Mouse (Mus musculus) lung, embryonic 16.5 days (tissue): ENCODE data around the gene Ccdc85c. TPM values are rescaled to one million over a fixed set of nuclear protein-coding genes. Genes with fewer than 3 reads are reported as not detected.

ENCODE experiments used
- ATAC-seq: fragments of 200-750 bp; cut with Nextera tagmentation; 2 replicates; pipeline ENCODE4 v1.8.0; 2017; ENCODE audit warnings: low read depth, mild to moderate bottlenecking, moderate library complexity
- H3K27ac ChIP-seq: fragments of 300-500 bp; sonication (generic); 2 replicates; pipeline ENCODE4 v1.5.1; 2014; ENCODE audit warnings: mild to moderate bottlenecking, control low read depth, low read length
- H3K27me3 ChIP-seq: fragments of 300-500 bp; sonication (generic); 2 replicates; pipeline ENCODE4 v1.6.1; 2014; ENCODE audit warnings: low read depth, low read length, mixed read lengths; ENCODE audit not compliant: control insufficient read depth, insufficient read depth
- H3K36me3 ChIP-seq: fragments of 300-500 bp; sonication (generic); 2 replicates; pipeline ENCODE4 v1.6.1; 2014; ENCODE audit warnings: low read length; ENCODE audit not compliant: control insufficient read depth, insufficient read depth
- H3K4me1 ChIP-seq: fragments of 300-500 bp; sonication (generic); replicated peaks from 2 replicates; pipeline ENCODE4 v1.6.1; 2014; ENCODE audit warnings: low read length, mixed read lengths; ENCODE audit not compliant: control insufficient read depth, insufficient read depth
- H3K4me2 ChIP-seq: fragments of 300-500 bp; sonication (generic); 2 replicates; pipeline ENCODE4 v1.6.1; 2014; ENCODE audit warnings: low read depth, low read length, control low read depth
- H3K4me3 ChIP-seq: fragments of 300-500 bp; sonication (generic); 2 replicates; pipeline ENCODE4 v1.5.1; 2014; ENCODE audit warnings: mild to moderate bottlenecking, low read length, control low read depth
- H3K9ac ChIP-seq: fragments of 300-500 bp; sonication (generic); 2 replicates; pipeline ENCODE4 v1.6.1; 2014; ENCODE audit warnings: low read length, control low read depth
- H3K9me3 ChIP-seq: fragments of 300-500 bp; sonication (generic); 2 replicates; pipeline ENCODE4 v1.6.1; 2016; ENCODE audit warnings: low read length; ENCODE audit not compliant: control insufficient read depth
- WGBS: fragments of 180-500 bp; shearing (Covaris S2); extraction: QIAGEN DNeasy Blood & Tissue Kit; methylation state at CpG from one replicate; pipeline ENCODE4 v1.1.7; 2014; 5-methylcytosine and 5-hydroxymethylcytosine counted together
- polyA plus RNA-seq: library from polyadenylated mRNA; unstranded; fragments of >200 nt; fragmentation: Nextera tagmentation; extraction: Ambion mirVana; gene quantifications from 2 replicates; pipeline ENCODE4 v1.2.1, GENCODE M21; 2015

Gene Ccdc85c
- polyA plus RNA-seq, 1 experiment from 2014 or later, result 5.5 TPM

DNA sequence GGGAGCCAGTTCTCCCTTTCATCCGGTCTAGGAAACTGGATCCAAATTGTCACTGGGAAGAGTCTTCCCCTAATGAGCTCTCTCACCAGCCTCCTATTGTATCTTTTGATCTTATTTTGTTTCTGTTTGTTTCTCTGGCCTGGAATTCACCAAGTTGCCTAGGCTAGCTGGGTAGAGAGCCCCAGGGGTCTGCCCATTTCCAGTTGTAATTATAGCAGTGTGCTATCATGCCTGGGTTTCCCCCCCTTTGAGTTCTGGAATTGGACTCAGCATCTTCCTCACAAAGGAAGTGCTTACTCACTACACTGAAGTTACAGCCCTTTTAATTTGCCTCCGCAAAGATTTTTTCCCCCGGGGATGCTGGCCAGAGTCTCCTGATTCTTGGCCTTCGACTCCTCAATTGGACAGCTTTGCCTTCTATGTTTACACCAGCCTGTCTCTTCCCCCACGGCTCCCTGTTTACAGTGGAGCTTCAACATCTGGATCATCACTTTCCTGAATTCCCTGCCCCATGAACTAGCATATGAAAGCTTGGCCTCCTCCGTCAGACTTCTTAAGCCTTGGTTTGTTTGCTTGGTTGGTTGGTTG lies 28.6 kb upstream of the Ccdc85c start:
- Histone ChIP-seq H3K9me3 (no peaks in the 10 kb centered on the region), H3K9ac (no peak overlapping the region), H3K4me1 (peaks cover 6% of the 10 kb centered on the region), H3K36me3 (no peaks in the 10 kb centered on the region), H3K27me3 (peaks cover 6% of the 10 kb centered on the region), H3K27ac (no peak overlapping the region), H3K4me3 (no peak overlapping the region), H3K4me2 (no peak overlapping the region)
- no peak for ATAC-seq
- 40% methylated on average over 6 of the region's 6 CpGs for WGBS

DNA sequence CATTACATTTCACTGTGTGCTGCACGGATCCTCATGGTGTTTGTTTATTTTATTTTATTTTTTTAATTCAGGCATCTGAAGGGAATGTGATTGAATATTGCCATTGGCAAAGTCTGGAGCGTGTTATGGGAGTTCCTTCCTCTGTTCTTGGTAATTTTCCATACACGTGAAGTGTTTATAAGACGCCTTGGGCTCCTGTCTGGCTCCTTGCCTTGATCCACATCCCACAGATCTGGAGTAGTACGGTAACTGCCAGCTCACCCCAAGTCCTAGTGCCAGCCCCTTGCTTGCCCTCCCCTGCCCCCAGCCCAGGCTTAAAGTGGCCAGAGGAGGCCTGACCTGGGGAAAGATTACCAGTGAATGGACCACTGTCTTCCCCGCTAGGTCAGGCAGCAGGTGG lies 25.8 kb upstream of the Ccdc85c start:
- Histone ChIP-seq H3K27me3 (peaks cover 6% of the 10 kb centered on the region), H3K9me3 (no peaks in the 10 kb centered on the region), H3K4me1 (peaks cover 4% of the 10 kb centered on the region), H3K4me3 (no peak overlapping the region), H3K27ac (no peak overlapping the region), H3K9ac (no peak overlapping the region), H3K36me3 (no peaks in the 10 kb centered on the region), H3K4me2 (no peak overlapping the region)
- 43% methylated on average over 6 of the region's 6 CpGs for WGBS
- ATAC-seq, result no peak

DNA sequence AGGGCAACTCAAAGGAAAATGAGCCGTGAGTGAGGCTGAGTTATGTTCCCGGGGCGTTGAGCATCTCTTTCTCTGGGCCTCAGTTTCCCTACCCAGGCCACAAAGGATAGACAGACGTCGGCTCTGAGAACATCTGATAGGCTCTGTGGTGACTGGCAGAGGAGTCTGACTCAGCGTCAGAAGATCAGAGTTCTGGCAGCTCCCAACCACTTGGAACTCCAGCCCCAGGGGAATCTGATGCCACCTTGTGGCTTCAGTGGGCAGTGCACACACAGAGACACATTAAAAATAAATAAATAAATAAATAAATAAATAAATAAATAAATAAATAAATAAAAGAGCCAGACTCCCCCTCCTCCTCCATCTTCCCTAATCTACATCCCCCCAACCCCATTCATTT lies 21.8 kb upstream of the Ccdc85c start:
- no peak overlapping the region for H3K4me3 ChIP-seq
- H3K9me3 ChIP-seq, result no peaks in the 10 kb centered on the region
- peaks cover 8% of the 10 kb centered on the region for H3K4me1 ChIP-seq
- ATAC-seq, result no peak
- H3K9ac ChIP-seq, result no peak overlapping the region
- H3K4me2 ChIP-seq, result no peak overlapping the region
- H3K36me3 ChIP-seq, result no peaks in the 10 kb centered on the region
- WGBS, result 76% methylated on average over 6 of the region's 6 CpGs
- H3K27me3 ChIP-seq, result no peaks in the 10 kb centered on the region
- H3K27ac ChIP-seq, result no peak overlapping the region

DNA sequence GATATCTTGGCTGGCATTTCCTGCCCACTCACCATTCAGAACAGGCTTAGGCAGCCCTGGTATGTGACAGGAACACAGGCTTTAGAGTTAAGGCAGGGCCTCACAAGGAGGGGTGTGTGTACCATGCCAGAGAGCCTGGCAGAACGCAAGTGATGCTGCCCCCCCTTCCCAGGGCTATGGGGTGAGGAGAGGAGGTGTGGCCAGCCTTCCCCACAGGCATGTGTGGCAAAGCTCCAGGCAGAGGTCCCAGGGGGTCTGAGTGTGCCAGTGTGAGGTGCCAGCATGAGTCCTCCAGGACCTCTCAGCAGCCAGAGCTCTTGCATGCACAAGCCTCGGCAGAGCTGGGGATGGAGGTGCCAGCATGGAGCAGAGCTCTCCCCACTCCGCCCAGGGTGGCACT lies 19.4 kb upstream of the Ccdc85c start:
- no peak overlapping the region for H3K4me2 ChIP-seq
- WGBS, result 57% methylated on average over 3 of the region's 3 CpGs
- peak; percentile 56 for ATAC-seq
- H3K4me1 ChIP-seq, result peaks cover 8% of the 10 kb centered on the region
- H3K36me3 ChIP-seq, result no peaks in the 10 kb centered on the region
- H3K27ac ChIP-seq, result no peak overlapping the region
- H3K9me3 ChIP-seq, result no peaks in the 10 kb centered on the region
- no peak overlapping the region for H3K9ac ChIP-seq
- H3K27me3 ChIP-seq, result no peaks in the 10 kb centered on the region
- H3K4me3 ChIP-seq, result no peak overlapping the region

DNA sequence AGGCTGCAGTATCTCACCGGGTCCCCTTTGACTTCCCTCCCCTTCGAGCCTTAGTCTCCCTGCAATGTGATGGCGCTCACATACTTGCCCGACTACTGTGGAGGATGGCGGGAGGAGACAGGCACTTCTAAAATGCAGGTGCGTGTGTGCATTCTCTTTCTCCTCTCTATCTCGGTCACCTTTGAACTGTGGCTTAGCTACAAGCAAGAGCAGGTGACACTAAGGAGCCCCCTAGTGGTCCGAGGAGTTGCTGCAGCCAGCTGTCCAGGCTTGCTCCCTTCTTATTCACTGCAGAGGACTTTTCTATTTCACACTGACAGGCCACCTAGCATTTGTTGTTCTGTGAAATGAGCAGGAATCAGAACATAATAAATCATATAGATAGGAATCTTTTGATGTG lies 17.7 kb upstream of the Ccdc85c start:
- Histone ChIP-seq H3K27ac (no peak overlapping the region), H3K36me3 (no peaks in the 10 kb centered on the region), H3K4me3 (no peak overlapping the region), H3K27me3 (no peaks in the 10 kb centered on the region), H3K9ac (no peak overlapping the region), H3K4me1 (peaks cover 8% of the 10 kb centered on the region), H3K9me3 (no peaks in the 10 kb centered on the region), H3K4me2 (peak overlapping the region; percentile 38; the same call in 1 of the 2 replicates)
- ATAC-seq, result peak; percentile 53; the same call in 1 of the 2 replicates
- WGBS, result 5% methylated on average over 8 of the region's 8 CpGs

DNA sequence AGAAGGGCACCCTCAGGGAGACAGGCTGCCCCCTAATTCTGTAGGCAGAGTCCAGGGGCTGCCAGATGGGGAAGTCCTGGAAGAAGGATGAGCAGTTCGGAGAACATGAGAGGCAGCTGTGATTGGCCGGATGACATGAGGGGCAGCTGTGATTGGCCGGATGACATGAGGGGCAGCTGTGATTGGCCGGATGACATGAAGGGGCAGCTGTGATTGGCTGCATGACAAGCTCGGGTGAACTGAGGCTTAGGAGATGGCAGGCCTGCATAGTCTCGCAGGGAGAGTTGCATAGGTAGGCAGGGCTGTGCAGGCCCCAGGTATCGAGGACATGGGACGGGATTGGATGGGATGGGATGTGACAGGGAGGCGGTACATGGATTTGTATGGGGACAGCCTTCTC lies 17.2 kb upstream of the Ccdc85c start:
- no peaks in the 10 kb centered on the region for H3K36me3 ChIP-seq
- peak; percentile 61 for ATAC-seq
- no peak overlapping the region for H3K9ac ChIP-seq
- no peaks in the 10 kb centered on the region for H3K27me3 ChIP-seq
- 14% methylated on average over 9 of the region's 9 CpGs for WGBS
- no peak overlapping the region for H3K4me3 ChIP-seq
- no peaks in the 10 kb centered on the region for H3K9me3 ChIP-seq
- no peak overlapping the region for H3K27ac ChIP-seq
- peaks cover 8% of the 10 kb centered on the region for H3K4me1 ChIP-seq
- 0 out of 2 replicates have a peak overlapping the region, but pooled peaks have one; percentile 38 for H3K4me2 ChIP-seq

DNA sequence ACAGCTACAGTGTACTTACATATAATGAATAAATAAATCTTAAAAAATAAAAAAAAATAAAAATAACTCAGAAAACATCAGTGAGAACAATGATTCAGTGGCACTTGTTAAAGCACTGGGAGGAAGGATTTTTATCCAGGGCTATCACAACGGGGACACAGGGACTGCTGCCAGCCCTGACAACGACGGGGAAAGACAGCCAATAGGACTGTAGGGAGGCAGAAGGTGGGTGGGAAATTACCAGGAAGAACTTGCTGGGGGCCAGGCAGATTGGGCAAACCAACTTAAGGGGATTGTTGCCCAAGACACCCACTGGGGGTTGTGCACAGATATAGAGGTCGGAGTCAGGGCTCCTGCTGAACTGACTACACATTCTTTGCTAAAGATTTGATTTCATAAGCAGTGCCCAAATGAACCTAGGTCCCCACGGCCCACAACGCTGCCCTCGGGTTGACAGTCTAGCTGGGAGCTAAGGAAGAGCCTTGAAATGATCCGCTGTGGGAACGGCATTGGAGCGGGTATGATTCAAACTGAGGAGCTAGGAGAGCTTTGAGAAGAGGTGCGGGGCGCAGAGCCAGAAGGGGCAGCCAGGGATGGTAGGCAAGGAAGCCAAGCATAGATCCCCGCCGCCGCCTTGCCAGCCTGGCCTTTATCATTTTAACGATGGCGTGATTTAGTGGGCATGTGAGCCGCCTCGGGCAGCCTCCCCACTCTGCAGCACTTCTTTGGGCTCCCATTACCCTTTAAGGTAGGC lies 13.1 kb upstream of the Ccdc85c start:
- Histone ChIP-seq H3K27ac (no peak overlapping the region), H3K36me3 (no peaks in the 10 kb centered on the region), H3K9me3 (no peaks in the 10 kb centered on the region), H3K4me2 (no peak overlapping the region), H3K9ac (no peak overlapping the region), H3K27me3 (no peaks in the 10 kb centered on the region), H3K4me3 (no peak overlapping the region), H3K4me1 (peaks cover 21% of the 10 kb centered on the region)
- no peak for ATAC-seq
- WGBS, result 81% methylated on average over 19 of the region's 19 CpGs

DNA sequence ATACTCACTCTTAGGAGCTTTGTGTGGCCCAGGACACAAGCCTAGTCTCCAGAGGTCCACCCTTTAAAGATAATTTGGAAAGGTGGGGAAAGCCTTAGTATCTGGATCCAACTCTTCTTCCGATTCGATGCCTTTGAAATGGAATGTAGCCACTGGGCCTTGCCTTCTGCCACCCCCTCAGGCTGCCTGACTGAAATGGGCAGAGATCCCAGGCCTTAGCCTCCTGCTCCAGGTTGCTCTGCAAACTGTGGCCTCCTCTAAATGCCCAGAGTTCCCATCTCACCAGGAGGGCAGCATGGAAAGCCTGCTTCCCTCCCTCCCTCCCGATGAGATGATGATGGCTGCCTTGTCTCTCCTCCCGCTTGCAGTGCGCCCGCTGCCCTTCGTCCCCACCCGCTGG lies 11.8 kb upstream of the Ccdc85c start:
- Histone ChIP-seq H3K9me3 (no peaks in the 10 kb centered on the region), H3K4me3 (no peak overlapping the region), H3K36me3 (no peaks in the 10 kb centered on the region), H3K27me3 (no peaks in the 10 kb centered on the region), H3K9ac (no peak overlapping the region), H3K4me2 (no peak overlapping the region), H3K27ac (no peak overlapping the region), H3K4me1 (peaks cover 13% of the 10 kb centered on the region)
- 92% methylated on average over 8 of the region's 8 CpGs for WGBS
- ATAC-seq, result no peak

DNA sequence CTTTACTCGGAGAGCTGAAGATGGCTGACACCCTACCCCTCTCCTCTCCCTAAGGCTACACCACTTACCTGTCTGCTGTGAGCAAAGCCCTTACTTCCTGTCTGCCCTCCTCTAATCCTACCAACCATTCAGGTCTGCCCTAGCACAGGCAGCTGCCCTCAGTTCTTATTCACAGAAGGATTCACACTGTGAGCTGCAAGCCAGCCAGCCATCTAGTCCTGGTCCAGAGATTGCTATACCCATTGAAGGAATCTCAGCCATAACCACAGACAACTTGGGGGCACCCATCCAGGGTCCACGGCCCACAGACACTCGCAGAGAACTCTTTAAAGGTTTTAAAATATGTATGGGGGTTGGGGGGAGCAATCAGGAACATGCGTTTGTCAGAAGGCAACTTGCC lies 11.2 kb upstream of the Ccdc85c start:
- H3K4me2 ChIP-seq, result no peak overlapping the region
- H3K4me1 ChIP-seq, result peaks cover 13% of the 10 kb centered on the region
- H3K27ac ChIP-seq, result no peak overlapping the region
- H3K9ac ChIP-seq, result no peak overlapping the region
- no peak for ATAC-seq
- H3K36me3 ChIP-seq, result no peaks in the 10 kb centered on the region
- no peak overlapping the region for H3K4me3 ChIP-seq
- no peaks in the 10 kb centered on the region for H3K9me3 ChIP-seq
- 74% methylated on average over 4 of the region's 4 CpGs for WGBS
- no peaks in the 10 kb centered on the region for H3K27me3 ChIP-seq
